Comparison of ENCODE assay signal across 1 mouse cellular context in the genomic region with DNA sequence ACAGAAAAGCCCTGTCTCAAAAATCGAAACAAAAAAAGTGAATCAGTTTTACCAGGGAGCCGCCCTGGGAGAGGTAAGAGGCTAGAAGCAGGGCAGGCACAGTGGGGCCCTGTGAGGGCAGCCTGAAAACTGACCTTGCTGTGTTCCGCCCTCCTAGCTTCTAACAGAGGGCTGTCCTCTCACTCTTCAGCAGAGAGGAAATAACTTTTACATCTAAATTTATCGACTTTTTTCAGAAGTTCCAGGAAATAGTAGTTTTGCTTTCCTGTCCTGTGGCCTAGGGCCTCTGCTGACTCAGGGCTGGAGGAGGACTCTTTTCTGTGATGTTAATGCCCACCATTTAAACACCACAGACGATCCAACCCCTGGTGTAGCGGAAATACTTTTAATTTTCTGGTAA.
TF ChIP-seq lines count a peak whose summit lies in the region.

No protein-coding gene starts in this region.

TF ChIP-seq in CH12.LX, 34 proteins besides CTCF, POLR2A, EP300 and RAD21 (continued from another document):
- no peak for TF ChIP-seq SIN3A (IDR thresholded peaks at IDR 0.05; ENCODE audit: low read length)
- TF ChIP-seq NRF1 (IDR thresholded peaks at IDR 0.05; ENCODE audit: low read depth, low read length), result no peak
- no peak for TF ChIP-seq MAX (IDR thresholded peaks at IDR 0.05; ENCODE audit: low read length)
- TF ChIP-seq MAFK (IDR thresholded peaks at IDR 0.05; ENCODE audit: insufficient replicate concordance, low read length), result no peak
- TF ChIP-seq MXI1 (IDR thresholded peaks at IDR 0.05; ENCODE audit: low read depth, low read length), result no peak
- no peak for TF ChIP-seq MYC (IDR thresholded peaks at IDR 0.05; ENCODE audit: low read depth, low read length)
- no peak for TF ChIP-seq JUND (conservative IDR thresholded peaks at IDR 0.05; ENCODE audit: low read depth, low read length)
- TF ChIP-seq HCFC1 (IDR thresholded peaks at IDR 0.05; ENCODE audit: low read depth, low read length), result no peak
